Mouse (Mus musculus) hindbrain, postnatal 0 days (tissue): ENCODE measurements at regions not wholly inside any gene's neighbourhood (a gene's known extent, or its start where the extent isn't known, plus 50 kb on each side); places are given as distances from the start of the nearest gene placed in this dataset.
A peak's percentile ranks its signal among the peaks of the same experiment; 100 is the strongest.

Experiments used
- ATAC-seq: fragments of 200-750 bp; cut with Nextera tagmentation; 2 replicates; pipeline ENCODE4 v1.8.0; 2017; ENCODE audit warnings: mild to moderate bottlenecking, moderate TSS enrichment, moderate library complexity
- DNase-seq: peaks from one replicate; pipeline ENCODE4 v3.0.0-alpha.2; 2015; ENCODE audit warnings: low spot score
- H3K27ac ChIP-seq: fragments of 300-500 bp; sonication (generic); 2 replicates; pipeline ENCODE4 v1.5.1; 2014; ENCODE audit warnings: mild to moderate bottlenecking
- H3K27me3 ChIP-seq: fragments of 300-500 bp; sonication (generic); 2 replicates; pipeline ENCODE4 v1.6.1; 2014; ENCODE audit warnings: low read length, mixed read lengths; ENCODE audit not compliant: insufficient read depth
- H3K36me3 ChIP-seq: fragments of 300-500 bp; sonication (generic); 2 replicates; pipeline ENCODE4 v1.6.1; 2014; ENCODE audit warnings: low read length, mixed read lengths; ENCODE audit not compliant: insufficient read depth
- H3K4me1 ChIP-seq: fragments of 300-500 bp; sonication (generic); 2 replicates; pipeline ENCODE4 v1.6.1; 2014; ENCODE audit warnings: antibody characterized with exemption, low read length, mixed read lengths; ENCODE audit not compliant: insufficient read depth
- H3K4me2 ChIP-seq: fragments of 300-500 bp; sonication (generic); 2 replicates; pipeline ENCODE4 v1.6.1; 2014; ENCODE audit warnings: low read depth, mild to moderate bottlenecking, low read length, moderate library complexity, mixed read lengths
- H3K4me3 ChIP-seq: fragments of 300-500 bp; sonication (generic); 2 replicates; pipeline ENCODE4 v1.5.1; 2014; ENCODE audit warnings: low read length
- H3K9ac ChIP-seq: fragments of 300-500 bp; sonication (generic); replicated peaks from 2 replicates; pipeline ENCODE4 v1.6.1; 2014; ENCODE audit warnings: mild to moderate bottlenecking, low read length, moderate library complexity, mixed read lengths
- H3K9me3 ChIP-seq: fragments of 300-500 bp; sonication (generic); 2 replicates; pipeline ENCODE4 v1.6.1; 2016; ENCODE audit warnings: low read length, mixed read lengths
- CTCF ChIP-seq: IDR thresholded peaks from 2 replicates; pipeline ENCODE4 v1.5.1; 2016; ENCODE audit warnings: antibody characterized with exemption, control low read depth, low read depth
- WGBS: fragments of 180-500 bp; shearing (Covaris S2); extraction: QIAGEN DNeasy Blood & Tissue Kit; methylation state at CpG from one replicate; pipeline ENCODE4 v1.1.7; 2014; 5-methylcytosine and 5-hydroxymethylcytosine counted together

GRCm38 (mm10) chr8:4411126-4411525 lies 81.7 kb upstream of the Cers4 start:
- DNase-seq (peak; percentile 30), ATAC-seq (peak; percentile 44; the same call in 1 of the 2 replicates)
- TF ChIP-seq CTCF = no peak
- Histone ChIP-seq H3K27ac (no peak overlapping the region), H3K36me3 (no peaks in the 10 kb centered on the region), H3K27me3 (no peaks in the 10 kb centered on the region), H3K4me1 (no peaks in the 10 kb centered on the region), H3K4me3 (no peak overlapping the region), H3K9me3 (no peaks in the 10 kb centered on the region), H3K9ac (no peak overlapping the region), H3K4me2 (no peak overlapping the region)
- 39% methylated on average over 3 of the region's 3 CpGs for WGBS

DNA sequence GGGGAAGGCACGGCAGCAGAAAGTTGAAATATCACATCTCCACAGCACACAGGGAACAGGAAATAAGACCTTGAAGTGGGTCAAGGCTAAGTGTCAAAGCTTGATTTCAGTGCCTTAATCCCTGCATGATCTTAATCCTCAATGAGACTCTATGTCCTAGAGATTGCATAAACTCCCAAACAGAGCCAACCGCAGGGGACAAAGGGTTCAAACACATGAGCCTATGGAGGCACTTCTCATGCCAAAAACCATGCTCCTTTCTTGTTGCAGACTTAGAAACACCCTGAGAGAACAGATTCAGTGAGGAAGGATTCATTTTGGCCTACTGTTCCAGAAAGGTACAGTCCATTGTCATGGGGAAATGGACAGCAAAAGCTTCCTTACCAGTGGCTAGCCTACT lies 81.0 kb upstream of the Cers4 start:
- Histone ChIP-seq H3K36me3 (no peaks in the 10 kb centered on the region), H3K4me1 (no peaks in the 10 kb centered on the region), H3K27me3 (no peaks in the 10 kb centered on the region), H3K4me2 (no peak overlapping the region), H3K27ac (no peak overlapping the region), H3K9me3 (no peaks in the 10 kb centered on the region), H3K4me3 (no peak overlapping the region), H3K9ac (no peak overlapping the region)
- TF ChIP-seq CTCF = no peak
- 80% methylated on average over 2 of the region's 2 CpGs for WGBS
- ATAC-seq (no peak), DNase-seq (no peak)

DNA sequence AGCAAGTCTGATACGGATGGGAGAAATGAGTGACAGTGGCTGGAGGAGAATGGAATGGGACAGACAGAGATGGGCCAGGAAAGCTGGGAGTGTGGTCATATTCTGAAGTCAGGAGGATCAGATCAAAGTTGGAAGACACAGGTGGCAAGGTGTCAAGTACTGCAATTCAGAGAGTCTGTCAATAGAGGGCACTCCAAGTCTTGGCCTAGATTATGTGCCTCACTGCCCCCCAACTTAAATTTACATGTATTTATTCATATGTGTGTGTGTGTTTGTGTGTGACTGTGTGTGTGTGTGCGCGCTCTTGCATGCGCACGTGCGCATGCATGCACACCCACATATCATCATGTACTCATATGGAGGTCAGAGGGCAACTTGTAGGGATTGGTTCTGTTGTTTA lies 79.6 kb upstream of the Cers4 start:
- 49% methylated on average over 6 of the region's 6 CpGs for WGBS
- no peaks in the 10 kb centered on the region for H3K27me3 ChIP-seq
- H3K4me1 ChIP-seq = no peaks in the 10 kb centered on the region
- H3K4me2 ChIP-seq = no peak overlapping the region
- H3K4me3 ChIP-seq = no peak overlapping the region
- H3K27ac ChIP-seq = no peak overlapping the region
- TF ChIP-seq CTCF = peak; percentile 71
- ATAC-seq = 0 out of 2 replicates have a peak, but pooled peaks have one; percentile 49
- no peaks in the 10 kb centered on the region for H3K9me3 ChIP-seq
- DNase-seq = peak; percentile 53
- H3K36me3 ChIP-seq = no peaks in the 10 kb centered on the region
- H3K9ac ChIP-seq = no peak overlapping the region

DNA sequence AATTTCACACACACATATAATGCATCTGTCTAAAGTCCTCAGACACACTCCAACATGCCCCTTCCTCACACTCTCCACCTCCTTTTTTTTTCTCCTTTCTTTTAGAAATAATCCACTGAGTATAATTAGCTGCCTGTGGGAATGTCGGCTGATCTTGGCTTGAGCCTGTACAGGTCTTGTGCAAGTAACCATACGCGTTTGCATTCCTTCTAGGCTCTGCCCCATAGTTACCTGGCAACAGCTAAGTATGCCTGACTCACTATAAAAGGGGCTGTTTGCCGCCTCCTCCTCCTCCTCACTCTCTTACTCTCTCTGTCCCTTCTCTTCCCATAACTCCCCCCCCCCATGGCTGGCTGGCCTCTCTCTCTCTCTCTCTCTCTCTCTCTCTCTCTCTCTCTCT lies 79.1 kb upstream of the Cers4 start:
- DNase-seq (no peak), ATAC-seq (peak; percentile 53; the same call in 1 of the 2 replicates)
- H3K9ac ChIP-seq = no peak overlapping the region
- H3K4me2 ChIP-seq = no peak overlapping the region
- no peak for TF ChIP-seq CTCF
- no peak overlapping the region for H3K27ac ChIP-seq
- no peaks in the 10 kb centered on the region for H3K27me3 ChIP-seq
- WGBS = 9% methylated on average over 4 of the region's 4 CpGs
- H3K36me3 ChIP-seq = no peaks in the 10 kb centered on the region
- no peaks in the 10 kb centered on the region for H3K9me3 ChIP-seq
- no peak overlapping the region for H3K4me3 ChIP-seq
- no peaks in the 10 kb centered on the region for H3K4me1 ChIP-seq

DNA sequence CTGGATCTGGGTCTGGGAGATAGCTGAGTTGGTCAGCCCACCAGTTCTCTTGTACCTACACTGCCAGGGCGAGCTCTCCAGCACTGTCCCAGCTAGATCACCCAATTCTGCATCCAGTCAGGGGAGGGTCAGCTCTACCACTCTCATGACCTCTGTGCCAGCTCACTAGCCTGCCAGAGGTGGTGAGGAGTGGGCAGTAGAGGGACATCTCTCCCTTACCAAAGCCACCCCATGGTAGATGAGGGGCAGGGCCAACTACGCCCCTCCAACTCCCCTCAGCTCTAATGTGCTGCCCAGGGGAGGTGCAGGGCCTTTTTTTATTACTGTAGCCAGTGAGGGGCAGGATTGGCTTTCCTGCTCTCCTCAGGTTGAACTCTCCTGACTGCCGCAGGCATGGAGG lies 75.7 kb upstream of the Cers4 start:
- Histone ChIP-seq H3K27me3 (no peaks in the 10 kb centered on the region), H3K36me3 (no peaks in the 10 kb centered on the region), H3K27ac (no peak overlapping the region), H3K4me1 (no peaks in the 10 kb centered on the region), H3K4me3 (no peak overlapping the region), H3K9ac (no peak overlapping the region), H3K9me3 (no peaks in the 10 kb centered on the region), H3K4me2 (no peak overlapping the region)
- TF ChIP-seq CTCF = no peak
- no peak for ATAC-seq
- WGBS = 74% methylated on average over 3 of the region's 3 CpGs
- DNase-seq = no peak

DNA sequence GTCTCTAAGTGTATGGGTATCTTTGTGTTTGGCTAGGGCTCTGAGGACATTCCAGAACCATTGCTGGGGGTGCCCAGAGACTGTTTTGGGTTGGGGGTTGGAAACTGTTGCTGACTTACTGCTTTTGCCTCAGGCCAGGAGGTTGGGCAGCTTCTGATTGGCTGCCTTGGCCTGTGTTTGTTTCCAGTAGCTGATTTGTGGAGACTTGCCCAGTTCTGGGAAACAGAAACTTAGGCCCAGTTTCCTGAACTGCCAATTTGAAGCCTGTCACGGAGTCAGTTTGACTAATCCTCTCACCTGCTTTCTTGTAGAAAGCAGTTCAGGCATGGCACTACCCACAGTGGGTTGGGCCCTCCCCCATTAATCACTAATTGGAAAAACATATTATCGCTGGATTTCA lies 59.7 kb upstream of the Cers4 start:
- no peaks in the 10 kb centered on the region for H3K9me3 ChIP-seq
- ATAC-seq = no peak

DNA sequence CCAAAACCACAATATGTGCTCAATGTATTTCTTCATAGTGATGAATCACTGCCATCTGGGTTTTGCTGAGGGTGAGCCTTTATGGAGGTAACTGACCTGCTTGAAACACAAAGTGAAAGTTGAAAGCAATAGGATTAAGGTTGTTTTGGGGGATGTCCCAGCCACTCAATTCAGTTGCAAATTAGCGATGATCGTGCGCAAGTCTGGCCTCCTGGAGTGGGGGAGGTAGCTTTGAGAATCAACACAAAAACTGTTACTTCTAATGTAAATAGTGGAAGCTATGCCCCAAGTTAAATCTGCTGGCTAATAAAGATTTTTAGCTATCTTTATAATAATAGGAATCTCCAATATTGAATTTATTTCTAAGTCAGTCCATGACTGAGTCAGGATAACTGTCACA lies 56.3 kb upstream of the Cers4 start:
- no peak overlapping the region for H3K9ac ChIP-seq
- H3K4me2 ChIP-seq = no peak overlapping the region
- 45% methylated on average over 3 of the region's 3 CpGs for WGBS
- H3K4me1 ChIP-seq = no peaks in the 10 kb centered on the region
- no peak for TF ChIP-seq CTCF
- ATAC-seq (no peak), DNase-seq (no peak)
- no peak overlapping the region for H3K4me3 ChIP-seq
- H3K9me3 ChIP-seq = no peaks in the 10 kb centered on the region
- H3K27me3 ChIP-seq = no peaks in the 10 kb centered on the region
- H3K27ac ChIP-seq = no peak overlapping the region
- no peaks in the 10 kb centered on the region for H3K36me3 ChIP-seq

More for the DNA sequence above, 59.7 kb upstream of the Cers4 start:
- no peaks in the 10 kb centered on the region for H3K36me3 ChIP-seq
- H3K4me2 ChIP-seq = no peak overlapping the region
- H3K4me3 ChIP-seq = no peak overlapping the region
- H3K9ac ChIP-seq = no peak overlapping the region
- no peaks in the 10 kb centered on the region for H3K4me1 ChIP-seq
- DNase-seq = no peak
- no peak for TF ChIP-seq CTCF
- WGBS = 78% methylated on average over 2 of the region's 2 CpGs
- no peaks in the 10 kb centered on the region for H3K27me3 ChIP-seq
- H3K27ac ChIP-seq = no peak overlapping the region
